Mouse (Mus musculus) embryonic facial prominence, embryonic 11.5 days (tissue): ENCODE measurements at regions not wholly inside any gene's neighbourhood (a gene's known extent, or its start where the extent isn't known, plus 50 kb on each side); places are given as distances from the start of the nearest gene placed in this dataset.

Experiments used
- ATAC-seq: fragments of 200-750 bp; cut with Nextera tagmentation; replicated peaks from 2 replicates; pipeline ENCODE4 v1.8.0; 2017; ENCODE audit warnings: low read depth; ENCODE audit not compliant: insufficient number of reproducible peaks, low FRiP score, low TSS enrichment
- DNase-seq: peaks from one replicate; pipeline ENCODE4 v3.0.0-alpha.2; 2015; ENCODE audit warnings: low spot score
- H3K27ac ChIP-seq: fragments of 300-500 bp; sonication (generic); replicated peaks from 2 replicates; pipeline ENCODE4 v1.5.1; 2014; ENCODE audit warnings: mild to moderate bottlenecking, low read depth, low read length, control low read depth
- H3K27me3 ChIP-seq: fragments of 300-500 bp; sonication (generic); 2 replicates; pipeline ENCODE4 v1.6.1; 2014; ENCODE audit warnings: mild to moderate bottlenecking, low read length, moderate library complexity, mixed read lengths; ENCODE audit not compliant: control insufficient read depth, insufficient read depth
- H3K36me3 ChIP-seq: fragments of 300-500 bp; sonication (generic); replicated peaks from 2 replicates; pipeline ENCODE4 v1.6.1; 2014; ENCODE audit warnings: low read depth, mild to moderate bottlenecking, low read length, moderate library complexity, mixed read lengths; ENCODE audit not compliant: control insufficient read depth, insufficient read depth
- H3K4me1 ChIP-seq: fragments of 300-500 bp; sonication (generic); 2 replicates; pipeline ENCODE4 v1.6.1; 2014; ENCODE audit warnings: low read length, mixed read lengths; ENCODE audit not compliant: control insufficient read depth, insufficient read depth
- H3K4me2 ChIP-seq: fragments of 300-500 bp; sonication (generic); 2 replicates; pipeline ENCODE4 v1.6.1; 2014; ENCODE audit warnings: low read depth, mild to moderate bottlenecking, control low read depth, low read length, moderate library complexity
- H3K4me3 ChIP-seq: fragments of 300-500 bp; sonication (generic); 2 replicates; pipeline ENCODE4 v1.5.1; 2014; ENCODE audit warnings: low read depth, low read length, control low read depth
- H3K9ac ChIP-seq: fragments of 300-500 bp; sonication (generic); replicated peaks from 2 replicates; pipeline ENCODE4 v1.6.1; 2014; ENCODE audit warnings: mild to moderate bottlenecking, control low read depth, low read length
- H3K9me3 ChIP-seq: fragments of 300-500 bp; sonication (generic); replicated peaks from 2 replicates; pipeline ENCODE4 v1.6.1; 2016; ENCODE audit warnings: mild to moderate bottlenecking, low read length, inconsistent platforms, mixed read lengths; ENCODE audit not compliant: control insufficient read depth
- WGBS: fragments of 180-500 bp; shearing (Covaris S2); extraction: QIAGEN DNeasy Blood & Tissue Kit; methylation state at CpG from one replicate; pipeline ENCODE4 v1.1.7; 2014; 5-methylcytosine and 5-hydroxymethylcytosine counted together

DNA sequence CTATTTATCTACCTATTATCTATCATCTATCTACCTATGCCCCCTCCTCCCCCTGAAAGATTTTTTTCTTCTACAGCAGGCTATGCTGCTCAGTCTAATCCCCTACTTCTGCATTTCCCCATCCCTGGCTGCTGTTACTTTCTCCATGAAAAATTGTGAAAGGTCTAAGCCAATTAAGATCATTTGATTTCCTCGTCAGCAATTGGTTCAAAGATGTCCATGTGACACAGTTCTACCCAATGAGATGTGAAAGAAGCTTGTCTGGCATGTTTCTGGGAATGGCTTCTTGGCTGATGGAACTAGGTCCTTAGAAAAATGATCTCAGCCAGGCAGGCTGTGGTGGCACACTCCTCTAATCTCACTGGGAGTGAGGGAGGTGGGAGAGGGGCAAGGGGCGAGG lies 103.8 kb downstream of the Phlda1 start:
- no peak overlapping the region for H3K4me2 ChIP-seq
- H3K4me3 ChIP-seq, result no peak overlapping the region
- no peaks in the 10 kb centered on the region for H3K36me3 ChIP-seq
- H3K9ac ChIP-seq, result no peak overlapping the region
- ATAC-seq (no peak), DNase-seq (no peak)
- no peak overlapping the region for H3K27ac ChIP-seq
- WGBS, result 87% methylated on average over 2 of the region's 2 CpGs
- H3K9me3 ChIP-seq, result no peaks in the 10 kb centered on the region
- H3K27me3 ChIP-seq, result no peaks in the 10 kb centered on the region
- H3K4me1 ChIP-seq, result no peaks in the 10 kb centered on the region

DNA sequence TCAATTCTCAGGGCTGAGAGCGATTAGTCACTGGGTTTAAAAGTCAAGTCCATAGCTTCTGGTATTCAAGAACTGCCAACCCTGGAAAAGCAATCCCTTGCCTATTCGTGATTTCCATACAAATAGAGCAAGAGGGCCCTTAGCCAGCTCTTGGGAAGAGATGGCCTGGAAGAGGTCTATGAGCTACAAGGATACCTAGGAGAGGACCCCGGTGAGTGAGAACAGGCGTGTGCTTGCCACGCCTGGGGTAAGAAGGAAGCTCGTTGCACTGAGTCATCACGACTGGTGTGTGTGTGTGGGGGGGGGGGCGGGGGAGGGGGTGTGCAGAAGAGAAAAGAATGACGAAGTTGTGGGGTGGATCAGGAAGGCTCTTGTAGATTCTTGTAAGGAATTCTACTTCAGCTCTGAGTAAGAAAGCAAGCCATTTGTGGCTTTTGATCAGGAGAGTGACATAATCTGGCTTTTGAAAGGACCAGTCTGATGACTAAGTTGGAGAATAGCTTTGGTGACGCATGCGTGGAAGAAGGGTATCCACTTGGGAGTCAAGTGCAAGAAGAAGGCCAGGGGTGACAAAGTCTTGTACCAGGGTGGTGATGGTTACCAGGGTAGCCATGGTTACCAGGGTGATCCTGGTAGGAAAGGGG lies 113.7 kb downstream of the Phlda1 start:
- no peak overlapping the region for H3K27ac ChIP-seq
- H3K4me2 ChIP-seq, result no peak overlapping the region
- no peaks in the 10 kb centered on the region for H3K9me3 ChIP-seq
- DNase-seq (no peak), ATAC-seq (no peak)
- no peaks in the 10 kb centered on the region for H3K27me3 ChIP-seq
- WGBS, result 83% methylated on average over 10 of the region's 11 CpGs
- no peak overlapping the region for H3K4me3 ChIP-seq
- H3K36me3 ChIP-seq, result no peaks in the 10 kb centered on the region
- H3K9ac ChIP-seq, result no peak overlapping the region
- H3K4me1 ChIP-seq, result no peaks in the 10 kb centered on the region; the same call in 1 of the 2 replicates

DNA sequence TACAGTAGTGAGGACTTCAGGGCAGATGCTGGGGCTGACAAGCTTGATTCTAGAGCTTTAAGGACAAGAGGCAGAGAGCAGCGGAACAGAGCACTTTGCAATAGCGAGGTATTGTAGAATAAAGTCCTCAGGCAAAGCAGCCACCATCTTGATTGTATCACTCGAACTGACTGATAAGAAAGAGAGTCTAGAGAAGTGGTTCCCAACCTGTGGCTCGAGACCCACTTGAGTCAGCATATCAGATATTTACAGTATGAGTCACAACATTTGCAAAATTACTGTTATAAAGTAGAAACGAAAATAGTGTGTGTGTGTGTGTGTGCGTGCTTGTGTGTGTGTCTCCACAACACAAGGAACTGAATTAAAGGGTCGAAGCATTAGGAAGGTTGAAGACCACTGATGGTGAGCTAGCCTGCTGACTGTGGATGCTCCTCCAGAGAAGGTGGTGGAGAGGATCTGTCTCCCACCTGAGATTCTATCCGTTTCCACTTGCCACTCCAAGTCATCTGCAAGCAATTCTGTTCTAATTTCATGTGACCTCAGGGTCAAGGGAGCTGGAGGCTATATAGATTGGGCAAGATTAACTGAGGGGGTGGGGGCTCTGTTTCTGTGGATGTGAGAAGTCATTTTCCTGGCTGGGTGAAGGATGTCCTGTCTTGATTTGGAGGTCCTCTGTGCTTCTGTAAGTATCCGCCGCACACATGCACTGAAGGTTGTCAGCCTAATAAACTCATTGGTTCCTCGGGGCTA lies 115.0 kb downstream of the Phlda1 start:
- no peaks in the 10 kb centered on the region for H3K9me3 ChIP-seq
- WGBS, result 55% methylated on average over 11 of the region's 11 CpGs
- H3K4me1 ChIP-seq, result no peaks in the 10 kb centered on the region; the same call in 1 of the 2 replicates
- H3K27ac ChIP-seq, result no peak overlapping the region
- H3K4me3 ChIP-seq, result no peak overlapping the region
- DNase-seq (peak; percentile 56), ATAC-seq (no peak)
- H3K27me3 ChIP-seq, result no peaks in the 10 kb centered on the region
- H3K36me3 ChIP-seq, result no peaks in the 10 kb centered on the region
- H3K9ac ChIP-seq, result no peak overlapping the region
- H3K4me2 ChIP-seq, result no peak overlapping the region

DNA sequence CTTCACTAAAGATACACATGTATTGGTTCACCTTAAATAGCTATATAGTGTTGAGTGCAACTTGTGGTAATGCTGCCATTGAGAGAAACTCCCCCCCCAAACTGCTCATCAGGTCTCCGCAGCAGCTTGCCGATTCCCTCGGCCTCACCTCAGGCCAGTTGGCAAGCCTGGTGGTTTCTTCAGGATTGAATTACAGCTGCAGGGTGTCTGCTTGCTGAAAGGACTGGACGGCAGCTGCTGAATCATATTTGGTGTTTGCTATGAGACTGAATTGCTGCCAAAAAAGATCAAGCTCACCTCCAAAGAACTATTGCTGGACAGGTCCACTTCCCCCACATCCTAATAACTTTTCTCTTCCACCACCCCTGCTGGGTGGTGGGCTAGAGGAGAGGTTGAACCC lies 116.7 kb downstream of the Phlda1 start:
- WGBS, result 19% methylated on average over 4 of the region's 4 CpGs
- no peak overlapping the region for H3K27ac ChIP-seq
- no peaks in the 10 kb centered on the region for H3K27me3 ChIP-seq
- no peak for ATAC-seq
- H3K4me1 ChIP-seq, result no peaks in the 10 kb centered on the region; the same call in 1 of the 2 replicates
- peak; percentile 31 for DNase-seq
- H3K4me3 ChIP-seq, result no peak overlapping the region
- H3K9ac ChIP-seq, result no peak overlapping the region
- H3K4me2 ChIP-seq, result no peak overlapping the region
- H3K9me3 ChIP-seq, result no peaks in the 10 kb centered on the region
- no peaks in the 10 kb centered on the region for H3K36me3 ChIP-seq

DNA sequence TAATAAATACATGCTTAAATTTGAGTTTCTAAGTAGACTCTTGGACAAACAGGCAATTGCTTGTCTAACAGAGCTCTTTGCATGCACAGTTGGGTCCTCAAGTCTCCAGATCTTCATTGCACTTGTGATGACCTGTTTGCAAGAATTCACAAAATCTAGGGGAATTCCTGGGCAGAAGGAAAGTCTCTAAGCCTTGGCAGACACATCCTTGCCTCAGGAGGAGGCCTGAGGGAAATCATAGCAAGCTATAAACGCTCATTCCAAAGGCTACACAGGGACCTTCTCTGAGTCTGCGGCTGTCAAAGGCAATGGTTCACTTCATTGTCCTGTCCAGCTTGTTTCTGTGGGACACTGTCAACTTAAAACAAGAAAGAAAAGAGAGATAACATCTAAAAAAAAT lies 117.9 kb downstream of the Phlda1 start:
- H3K4me3 ChIP-seq, result no peak overlapping the region
- no peak overlapping the region for H3K27ac ChIP-seq
- 28% methylated on average over 2 of the region's 2 CpGs for WGBS
- H3K9ac ChIP-seq, result no peak overlapping the region
- DNase-seq, result peak; percentile 13
- H3K4me2 ChIP-seq, result no peak overlapping the region
- H3K4me1 ChIP-seq, result no peaks in the 10 kb centered on the region; the same call in 1 of the 2 replicates
- H3K36me3 ChIP-seq, result no peaks in the 10 kb centered on the region
- no peaks in the 10 kb centered on the region for H3K27me3 ChIP-seq
- no peak for ATAC-seq
- H3K9me3 ChIP-seq, result no peaks in the 10 kb centered on the region

DNA sequence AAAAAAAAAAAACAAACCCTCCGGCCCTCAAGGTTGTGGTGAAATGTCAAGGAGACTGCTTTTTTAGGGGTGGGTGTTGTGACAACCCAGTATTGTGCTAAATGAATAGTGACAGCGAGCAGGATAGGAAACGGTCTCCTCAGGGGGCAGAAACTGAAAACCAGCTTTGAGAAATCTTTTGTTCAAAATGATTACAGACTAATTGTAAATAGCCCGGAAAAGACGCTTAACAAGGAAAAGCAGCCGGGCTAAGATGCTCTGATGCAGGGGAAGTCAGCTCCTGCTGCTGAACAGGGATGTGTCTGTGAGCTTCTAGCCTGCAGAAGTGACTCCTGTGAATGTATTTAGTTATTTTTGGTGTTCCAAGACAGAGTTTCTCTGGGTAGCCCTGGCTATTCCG lies 118.5 kb downstream of the Phlda1 start:
- DNase-seq (peak; percentile 49), ATAC-seq (no peak)
- no peaks in the 10 kb centered on the region for H3K27me3 ChIP-seq
- no peak overlapping the region for H3K27ac ChIP-seq
- H3K36me3 ChIP-seq, result no peaks in the 10 kb centered on the region
- H3K9me3 ChIP-seq, result no peaks in the 10 kb centered on the region
- no peak overlapping the region for H3K9ac ChIP-seq
- no peaks in the 10 kb centered on the region; the same call in 1 of the 2 replicates for H3K4me1 ChIP-seq
- 14% methylated on average over 7 of the region's 7 CpGs for WGBS
- H3K4me2 ChIP-seq, result no peak overlapping the region
- no peak overlapping the region for H3K4me3 ChIP-seq

DNA sequence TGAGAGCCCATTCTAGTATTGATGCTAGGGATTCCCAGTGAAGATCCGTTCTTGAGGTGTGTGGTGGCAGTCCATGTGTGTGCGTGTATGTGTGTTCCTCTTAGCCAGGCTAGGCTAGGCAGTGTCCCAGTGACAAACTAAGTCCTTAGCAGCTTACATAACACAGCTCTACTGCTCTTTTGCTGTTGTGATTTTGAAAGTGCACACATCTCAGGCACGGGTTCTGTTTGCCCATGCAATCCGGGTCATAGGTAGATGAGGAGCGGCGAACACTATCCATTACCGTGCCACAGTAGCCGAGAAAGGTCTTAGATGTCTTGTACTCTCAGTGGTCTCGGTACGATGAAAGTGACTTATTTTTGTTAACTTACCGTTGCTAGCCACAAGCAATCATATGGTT lies 119.5 kb downstream of the Phlda1 start:
- Histone ChIP-seq H3K27ac (no peak overlapping the region), H3K4me3 (no peak overlapping the region), H3K36me3 (no peaks in the 10 kb centered on the region), H3K27me3 (no peaks in the 10 kb centered on the region), H3K4me2 (no peak overlapping the region), H3K9ac (no peak overlapping the region), H3K9me3 (no peaks in the 10 kb centered on the region), H3K4me1 (no peaks in the 10 kb centered on the region; the same call in 1 of the 2 replicates)
- no peak for DNase-seq
- 93% methylated on average over 11 of the region's 11 CpGs for WGBS
- ATAC-seq, result no peak

DNA sequence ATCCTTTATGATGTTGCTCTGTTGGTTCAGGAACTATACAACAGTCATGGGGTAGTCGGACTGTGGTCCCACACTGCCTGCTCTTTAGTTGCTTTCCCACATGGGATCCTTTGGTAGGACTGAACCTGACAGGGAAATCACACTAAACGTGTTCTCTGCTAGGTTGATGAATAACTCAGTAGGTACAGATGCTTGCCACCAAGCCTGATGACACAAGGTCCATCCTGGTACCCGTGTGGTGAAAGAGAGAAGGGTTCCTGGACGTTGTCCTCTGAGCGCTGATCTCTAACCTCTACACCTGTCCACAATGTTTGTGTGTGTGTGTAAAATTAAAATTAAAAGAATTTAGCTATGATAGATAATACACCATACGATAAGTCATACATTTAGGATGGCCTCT lies 119.9 kb downstream of the Phlda1 start:
- ATAC-seq, result no peak
- no peaks in the 10 kb centered on the region for H3K36me3 ChIP-seq
- no peak overlapping the region for H3K4me2 ChIP-seq
- WGBS, result 90% methylated on average over 6 of the region's 6 CpGs
- H3K4me3 ChIP-seq, result no peak overlapping the region
- H3K9ac ChIP-seq, result no peak overlapping the region
- H3K4me1 ChIP-seq, result no peaks in the 10 kb centered on the region; the same call in 1 of the 2 replicates
- H3K9me3 ChIP-seq, result no peaks in the 10 kb centered on the region
- H3K27ac ChIP-seq, result no peak overlapping the region
- H3K27me3 ChIP-seq, result no peaks in the 10 kb centered on the region
- no peak for DNase-seq
